Mouse (Mus musculus) hindlimb bud, embryonic 11.5 days (tissue): ENCODE results near the gene Abhd12b.

Experiments
- DNase-seq: peaks from one replicate; pipeline ENCODE4 v3.0.0-alpha.2; 2012; ENCODE audit warnings: low read depth, low spot score; ENCODE audit errors: extremely low spot score

Gene Abhd12b

GRCm38 (mm10) chr12:70153842-70154241, at the start of gene Abhd12b:
Gene Abhd12b, plus strand, starts transcription at chr12:70154142.
- DNase-seq: no peak

- DNase-seq: no peak
Measured at GRCm38 (mm10) chr12:70104199-70104598, 49.7 kb upstream of the Abhd12b start.

GRCm38 (mm10) chr12:70104776-70105420, 49.0 kb upstream of the Abhd12b start:
- DNase-seq: no peak

DNA sequence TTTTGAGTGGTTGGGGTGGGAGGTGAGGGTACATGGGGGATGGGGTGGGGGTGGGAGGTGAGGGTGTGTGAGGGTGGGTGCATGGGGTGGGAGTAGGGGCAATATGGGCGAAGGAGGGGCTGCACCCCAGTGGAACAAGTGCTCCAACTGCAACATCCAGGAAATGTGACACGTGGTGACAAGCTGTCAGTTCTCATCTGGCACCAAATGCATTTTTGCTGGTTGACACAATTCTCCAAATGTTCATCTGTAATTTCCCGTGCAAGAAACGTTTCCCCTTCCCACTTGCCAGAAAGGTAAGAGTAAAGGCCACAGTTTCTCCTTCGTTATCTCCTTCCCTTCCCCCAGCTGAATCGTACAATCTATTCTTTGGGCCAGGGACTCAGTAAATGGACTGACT, 48.1 kb upstream of the Abhd12b start:
- DNase-seq: no peak

DNA sequence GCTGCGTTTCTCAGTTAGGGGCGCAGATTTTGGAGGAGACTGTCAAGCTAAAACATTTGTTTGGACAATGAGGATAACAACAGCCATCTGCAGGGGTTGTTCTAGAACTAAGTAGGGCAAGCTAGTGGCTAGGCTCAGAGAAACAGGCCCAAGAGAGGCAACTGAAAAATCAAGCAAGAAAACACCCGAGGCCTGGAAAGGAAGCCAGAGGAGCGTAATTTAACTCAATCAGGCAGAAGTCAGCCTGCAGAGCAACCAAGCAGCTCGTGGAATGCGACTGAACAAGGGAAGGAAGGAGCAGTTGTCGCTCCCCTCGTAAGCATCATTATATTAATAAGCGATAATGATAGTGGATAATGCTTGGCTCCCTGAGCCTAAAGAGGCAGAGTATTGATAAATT, 47.4 kb upstream of the Abhd12b start:
- no peak for DNase-seq

DNA sequence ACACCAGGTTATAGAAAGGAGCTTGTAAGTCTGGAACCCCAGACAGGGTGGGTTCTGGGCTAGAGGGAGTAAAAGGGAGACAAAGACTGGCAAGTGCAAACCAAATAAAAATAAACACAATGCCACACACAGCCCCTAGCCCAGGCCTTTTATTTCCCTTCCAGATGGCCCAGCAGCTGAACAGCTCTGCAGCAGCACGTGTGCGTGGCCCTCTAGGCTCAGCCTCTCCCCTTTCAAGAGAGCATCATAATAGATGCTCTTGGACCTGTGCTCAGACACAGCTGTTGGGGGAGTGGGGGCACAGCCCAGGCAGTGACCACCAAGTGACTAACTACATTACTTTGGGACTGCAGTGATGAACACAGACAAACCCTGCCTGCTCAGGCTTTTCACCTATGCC, 45.8 kb upstream of the Abhd12b start:
- DNase-seq: no peak

DNA sequence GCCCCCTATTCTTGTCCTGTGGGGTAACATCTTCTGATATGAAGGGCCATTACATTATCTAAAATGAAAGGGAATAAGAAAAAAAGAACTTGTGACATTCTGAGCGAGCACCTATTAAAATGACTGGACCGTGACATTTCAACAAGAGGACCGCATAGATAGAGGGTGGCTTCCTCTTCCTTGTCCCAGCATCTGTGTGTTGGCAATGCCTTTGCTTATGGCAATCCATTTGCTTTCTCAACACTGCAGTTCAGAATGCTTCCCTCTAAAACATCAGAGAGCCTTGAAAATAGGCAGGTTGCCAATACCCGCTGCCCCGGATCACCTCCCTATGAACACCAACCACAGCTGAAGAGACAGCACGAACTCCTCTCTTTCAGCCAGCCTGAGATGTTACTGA, 44.0 kb upstream of the Abhd12b start:
- no peak for DNase-seq

DNA sequence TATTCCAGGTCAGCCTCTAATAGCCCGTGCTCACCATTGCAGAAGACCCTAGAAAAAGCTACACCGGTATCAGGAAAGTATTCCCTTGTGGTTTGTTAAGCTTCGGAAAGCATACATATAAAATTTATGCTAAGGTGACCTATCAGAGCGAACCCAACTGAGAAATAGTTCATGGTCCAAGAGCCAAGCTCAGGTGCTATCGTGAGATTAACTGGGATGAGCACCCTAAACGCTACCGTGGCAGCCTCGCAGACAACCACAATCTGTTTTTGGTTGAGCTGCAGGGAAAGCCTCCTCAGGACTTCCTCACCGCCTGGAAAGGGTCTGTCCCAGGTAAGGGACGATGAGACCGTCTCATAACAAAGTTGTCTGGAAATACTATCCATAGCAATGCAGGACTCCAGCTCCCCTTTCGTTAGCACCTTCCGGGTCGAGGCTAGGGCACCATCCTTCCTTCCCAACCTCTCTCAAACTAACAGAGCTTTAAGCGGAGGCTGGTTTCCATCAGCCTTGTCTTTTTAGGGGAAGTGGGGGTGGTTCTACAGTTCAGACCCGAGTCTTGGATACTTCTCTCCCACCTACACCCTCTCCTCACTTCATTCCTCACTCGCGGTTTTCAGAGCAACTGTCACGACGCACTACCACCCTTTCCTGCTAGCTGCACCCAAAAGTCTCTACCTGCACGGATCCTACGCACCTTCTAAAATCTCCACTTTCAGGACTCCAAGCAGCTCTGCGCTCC, 43.4 kb upstream of the Abhd12b start:
- DNase-seq: no peak

- DNase-seq: no peak
Measured at GRCm38 (mm10) chr12:70111117-70111366, 42.9 kb upstream of the Abhd12b start.

DNA sequence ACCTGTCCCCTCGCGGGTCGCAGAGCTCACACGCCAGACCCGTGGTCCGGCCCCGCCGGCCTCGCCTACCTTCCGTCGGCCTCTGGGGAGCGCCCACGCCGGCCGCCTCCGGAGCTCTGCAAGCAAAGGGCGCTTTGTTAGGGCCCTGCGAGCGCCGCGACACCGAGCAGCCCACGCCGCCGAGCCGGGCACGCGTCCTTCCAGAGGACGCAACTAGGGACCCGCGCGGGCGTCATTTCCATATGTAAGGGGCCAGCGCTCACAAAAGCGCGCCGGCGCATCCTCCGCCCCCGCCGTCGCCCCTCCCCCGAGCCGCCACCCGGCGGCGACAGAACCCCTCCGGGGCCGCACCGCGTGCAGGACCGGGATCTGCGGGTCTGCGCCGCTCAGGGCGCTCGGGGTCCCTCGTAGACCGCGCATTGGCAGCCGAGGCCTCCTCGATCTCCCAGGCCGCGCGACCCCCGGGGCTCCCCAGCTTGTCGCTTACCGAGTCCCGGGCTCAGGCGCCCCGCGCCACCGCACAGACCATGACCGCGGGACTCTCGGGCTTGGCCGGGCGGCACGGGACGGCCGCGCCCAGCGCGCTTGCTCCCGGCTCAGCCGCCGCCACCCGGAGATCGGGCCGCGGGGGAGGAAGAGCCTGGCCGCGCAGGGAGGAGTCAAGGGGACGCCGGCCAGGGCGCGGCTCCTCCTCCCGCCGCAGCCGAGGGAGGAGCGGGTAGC, 42.4 kb upstream of the Abhd12b start:
- no peak for DNase-seq

DNA sequence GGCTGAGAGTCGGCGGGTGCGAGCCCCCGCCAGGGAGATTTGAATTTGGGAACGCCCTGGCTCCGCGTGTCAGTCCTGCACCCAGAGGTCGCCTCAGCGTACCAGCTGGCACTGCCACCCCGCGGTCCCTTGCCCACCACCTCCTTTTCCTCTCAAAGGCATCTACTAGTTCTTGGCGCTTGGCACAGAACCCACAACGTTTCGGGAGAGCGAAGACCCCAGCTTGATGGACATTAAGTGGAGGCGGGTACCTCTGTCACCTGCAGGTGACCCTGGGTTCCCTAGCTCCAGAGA, 41.9 kb upstream of the Abhd12b start:
- no peak for DNase-seq

DNA sequence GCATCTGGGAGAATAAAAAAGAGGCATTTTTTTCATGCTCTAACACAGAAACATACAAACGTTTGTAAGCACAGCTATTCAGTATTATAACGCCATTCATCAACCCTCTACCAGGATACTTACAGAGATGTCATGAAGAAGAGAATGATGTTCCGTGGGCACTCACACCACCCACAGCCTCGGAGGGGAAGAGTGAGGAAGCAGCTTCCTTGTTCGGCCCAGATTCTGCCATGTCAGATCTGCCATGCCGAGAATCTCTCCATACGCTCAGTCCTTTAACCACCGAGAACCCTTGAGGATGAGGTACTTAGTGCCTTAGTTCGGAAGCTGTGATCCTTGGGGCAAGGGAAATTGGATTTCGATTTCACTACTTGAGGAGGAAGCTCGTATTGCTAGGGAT, 40.6 kb upstream of the Abhd12b start, which contains the start of gene Nin:
Nin (minus strand) TSS at position 367 of the 400 bp plus-strand sequence.
- no peak for DNase-seq

DNA sequence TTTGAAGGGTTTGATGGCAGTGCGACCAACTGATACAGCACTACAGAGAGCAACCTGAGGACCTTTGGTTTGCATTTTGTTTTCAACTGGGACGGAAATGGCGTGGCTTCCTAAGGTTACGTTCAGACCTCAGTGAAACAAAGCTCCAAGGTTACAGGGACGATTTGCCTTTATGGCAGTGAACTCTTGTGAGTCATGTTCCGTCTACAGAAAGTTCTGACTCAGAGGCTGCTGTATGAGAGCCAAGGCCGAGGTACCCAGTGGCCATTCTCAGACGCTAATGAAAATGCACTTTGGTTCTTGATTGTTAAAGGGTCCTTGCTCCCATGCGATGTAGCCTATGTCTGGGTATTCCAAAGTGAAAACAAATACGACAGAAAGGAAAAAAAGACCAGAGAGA, 36.8 kb upstream of the Abhd12b start:
- DNase-seq: no peak

DNA sequence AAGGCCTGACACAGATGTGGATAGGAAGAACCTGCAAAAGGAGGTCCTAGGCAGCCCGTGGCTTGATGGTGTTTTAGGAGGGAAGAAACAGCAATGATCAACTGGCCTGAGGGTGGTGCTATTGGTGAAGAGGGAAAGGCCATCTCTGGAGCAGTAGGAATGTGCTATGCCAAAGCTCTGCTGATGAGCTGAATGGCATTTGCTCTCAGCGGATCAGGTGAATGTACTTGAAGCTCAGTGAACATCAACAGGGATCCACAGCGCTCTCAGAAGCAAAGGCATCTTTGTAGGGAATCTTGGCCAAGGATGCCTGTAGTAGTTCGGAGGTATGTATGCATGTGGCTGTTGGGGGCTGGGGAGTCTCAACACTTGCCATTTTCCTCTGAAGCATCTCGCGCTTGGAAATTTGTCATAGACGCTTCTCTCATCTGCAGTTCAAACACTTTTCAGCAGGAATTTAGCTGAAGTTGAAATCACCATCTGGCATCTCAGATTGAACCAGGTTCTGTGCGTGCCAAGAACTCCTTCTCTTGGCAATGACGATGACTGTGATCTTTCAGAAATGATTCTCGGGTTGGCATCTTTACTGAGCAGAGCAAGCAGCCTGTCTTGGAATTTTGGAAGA, 35.1 kb upstream of the Abhd12b start:
- DNase-seq: no peak

DNA sequence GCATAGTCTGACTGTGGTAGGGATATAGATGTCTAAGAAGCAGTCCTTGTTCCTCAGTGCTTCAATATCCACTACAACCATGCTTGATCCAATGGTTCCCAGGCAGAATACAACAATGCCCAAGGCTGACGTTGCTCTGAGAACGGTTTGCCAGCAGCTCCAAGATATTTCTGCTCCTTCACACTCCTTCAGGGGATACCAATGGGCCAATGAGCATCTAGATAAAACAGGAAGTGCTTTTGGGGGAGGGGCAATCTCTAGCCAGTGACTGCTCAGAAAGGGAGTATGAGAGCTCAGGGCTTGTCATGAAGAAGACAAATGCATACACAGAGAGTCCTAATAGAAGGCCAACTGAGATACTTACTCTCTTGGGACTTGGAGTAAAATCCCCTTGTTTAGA, 34.4 kb upstream of the Abhd12b start:
- no peak for DNase-seq

GRCm38 (mm10) chr12:70126626-70127025, 27.3 kb upstream of the Abhd12b start:
- DNase-seq: no peak

- no peak for DNase-seq
Measured at GRCm38 (mm10) chr12:70129105-70129504, 24.8 kb upstream of the Abhd12b start.

GRCm38 (mm10) chr12:70131042-70131675, 22.8 kb upstream of the Abhd12b start:
- DNase-seq: no peak

GRCm38 (mm10) chr12:70134627-70135235, 19.2 kb upstream of the Abhd12b start:
- DNase-seq: no peak

DNA sequence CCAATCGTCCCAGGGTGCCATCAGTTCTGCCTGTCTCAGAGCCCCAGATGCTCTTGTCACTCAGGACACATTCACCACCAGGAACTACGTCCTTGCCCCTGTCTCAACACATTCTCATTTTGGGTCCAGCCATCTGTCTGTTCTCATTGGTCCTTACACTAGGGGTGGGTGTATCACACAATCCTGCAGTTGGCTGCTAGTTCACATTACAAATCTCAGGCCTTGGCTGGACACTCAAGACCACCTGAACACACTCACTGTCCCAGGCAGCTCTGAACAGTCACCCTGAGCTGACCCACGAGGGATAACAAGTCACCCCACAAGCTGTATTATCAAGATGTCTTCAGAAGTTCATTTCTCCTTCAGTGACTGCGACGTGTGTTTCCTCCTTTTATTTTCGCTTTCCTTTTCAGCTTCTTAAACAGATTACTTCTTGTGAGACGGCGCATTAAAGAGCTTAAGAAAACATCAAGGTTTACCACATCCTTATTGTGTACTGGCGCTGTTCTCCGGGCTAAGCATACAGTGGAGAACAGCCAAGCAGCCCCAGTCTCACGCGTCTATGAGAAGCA, 17.7 kb upstream of the Abhd12b start:
- DNase-seq: no peak

DNA sequence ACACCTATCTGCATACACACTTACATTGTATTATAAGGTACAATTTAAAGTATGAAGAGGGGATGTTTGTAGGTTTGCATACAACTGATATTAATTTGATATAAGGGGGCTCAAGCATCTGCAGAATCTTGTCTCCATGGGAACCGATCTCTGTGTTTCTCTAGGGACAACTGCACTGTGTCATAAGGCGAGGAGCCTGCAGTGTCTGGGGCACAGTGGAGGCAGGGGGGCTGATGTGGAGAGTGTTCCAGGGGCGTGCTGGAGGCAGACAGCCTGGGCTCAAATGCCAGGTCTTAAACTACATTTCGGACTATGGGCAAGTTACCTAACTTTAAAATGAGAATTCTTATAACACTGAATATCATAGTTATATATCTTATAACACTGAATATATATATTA, 16.8 kb upstream of the Abhd12b start:
- no peak for DNase-seq
